Mouse (Mus musculus) cerebellum, adult 9-10 months (tissue): ENCODE measurements around the gene Zfp605.
A peak's percentile ranks its signal among the peaks of the same experiment; 100 is the strongest.
"Not testable (repeated sequence)": the region's sequence is repeated elsewhere in the genome, so short reads cannot be mapped to it uniquely, and the experiment has no call there.

Experiments
- DNase-seq: peaks from one replicate; pipeline ENCODE4 v3.0.0; 2022

Zfp605 gene

DNA sequence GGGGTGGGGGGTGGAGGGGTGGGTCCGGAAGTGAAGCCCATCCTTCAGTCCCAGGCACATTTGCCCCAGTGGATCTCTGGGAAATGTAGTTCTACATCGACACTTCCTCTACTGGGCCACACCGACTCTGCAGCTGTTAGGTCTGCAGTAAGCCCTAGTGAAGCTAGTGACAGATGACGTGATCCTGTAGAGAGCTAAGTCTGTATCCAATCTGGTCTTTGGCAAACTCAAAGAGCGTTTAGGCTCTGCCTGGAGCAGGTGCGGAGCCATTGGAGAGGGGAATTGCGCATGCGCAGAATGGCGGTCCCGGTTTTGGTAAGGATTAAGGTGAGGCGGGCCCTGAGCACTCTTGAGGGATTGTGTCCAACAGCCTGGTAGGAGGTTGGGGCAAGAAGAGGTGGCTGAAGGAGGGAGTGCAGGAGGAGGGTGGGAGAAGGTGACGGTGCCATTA is at the start of gene Zfp605:
Gene Zfp605, plus strand, starts transcription at position 102 of the 451 bp plus-strand sequence.
- DNase-seq: peak; percentile 96

DNA sequence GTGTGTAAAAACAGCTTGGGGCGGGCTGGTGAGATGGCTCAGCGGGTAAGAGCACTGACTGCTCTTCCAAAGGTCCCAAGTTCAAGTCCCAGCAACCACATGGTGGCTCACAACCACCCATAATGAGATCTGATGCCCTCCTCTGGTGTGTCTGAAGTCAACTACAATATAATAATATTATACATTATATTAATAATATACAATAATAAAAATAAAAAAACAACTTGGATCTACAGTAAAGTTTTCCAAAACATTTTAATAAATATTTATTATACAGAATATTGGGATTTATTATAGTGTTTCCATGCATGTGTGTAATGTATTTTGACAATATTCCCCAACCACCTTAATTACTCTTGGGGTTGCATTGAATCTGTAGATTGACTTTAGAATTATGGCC is 37.5 kb upstream of the Zfp605 start, which contains the start of gene Gm17655:
Gene Gm17655, minus strand, starts transcription at position 101 of the 400 bp plus-strand sequence.
- not testable (repeated sequence) for DNase-seq

DNA sequence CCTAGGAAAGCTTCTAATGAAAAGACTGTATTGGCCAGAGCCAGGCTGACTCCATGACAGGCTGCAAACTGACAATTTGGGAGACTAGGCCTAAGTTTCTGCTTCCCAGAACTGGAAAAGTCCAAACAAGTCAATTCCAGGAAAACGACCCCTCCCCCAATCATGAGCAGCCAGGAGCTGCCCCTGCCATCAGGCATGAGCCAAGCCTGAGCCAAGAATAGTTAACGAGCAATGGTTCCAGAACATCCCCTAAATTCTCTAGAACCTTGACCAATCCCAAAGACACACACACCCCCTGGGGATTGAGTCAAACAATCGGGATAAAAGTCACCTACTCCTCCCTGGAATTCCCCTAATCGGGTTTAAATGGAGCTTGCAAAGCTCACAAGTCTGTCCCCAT is 26.9 kb upstream of the Zfp605 start:
- DNase-seq: no peak

DNA sequence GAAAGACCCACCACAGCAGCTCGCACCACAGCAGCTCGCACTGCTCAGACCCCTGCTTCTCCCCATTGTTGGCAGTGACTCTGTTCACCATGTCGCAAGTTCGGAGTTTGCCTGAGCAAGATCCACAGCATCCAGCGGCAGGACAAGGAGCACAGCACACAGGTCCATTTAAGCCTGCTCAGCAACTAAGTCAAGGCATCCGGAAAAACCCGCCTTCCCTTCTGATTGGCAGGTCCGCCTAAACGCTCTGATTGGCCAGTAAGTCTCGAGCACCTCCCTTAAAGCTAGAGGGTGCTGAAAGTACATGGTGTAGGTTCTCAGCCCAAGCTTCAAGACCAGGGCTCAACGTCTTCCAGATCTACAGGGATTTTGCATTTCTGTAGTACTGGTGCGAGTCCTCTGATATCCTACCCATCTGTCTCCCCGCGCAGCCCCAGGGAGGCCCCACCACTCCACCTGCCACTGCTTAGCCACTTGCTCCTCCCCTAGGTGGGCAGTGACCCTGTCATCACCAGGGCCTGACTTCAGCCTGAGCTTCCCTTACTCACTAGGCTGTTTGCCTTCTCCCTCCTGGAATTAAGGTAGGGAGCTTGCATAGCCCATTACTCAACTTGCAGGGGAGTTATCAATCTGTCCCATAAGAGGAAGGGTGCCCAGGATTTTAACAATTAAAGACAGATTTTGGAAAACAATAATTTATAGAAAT is 23.6 kb upstream of the Zfp605 start:
- DNase-seq: no peak

DNA sequence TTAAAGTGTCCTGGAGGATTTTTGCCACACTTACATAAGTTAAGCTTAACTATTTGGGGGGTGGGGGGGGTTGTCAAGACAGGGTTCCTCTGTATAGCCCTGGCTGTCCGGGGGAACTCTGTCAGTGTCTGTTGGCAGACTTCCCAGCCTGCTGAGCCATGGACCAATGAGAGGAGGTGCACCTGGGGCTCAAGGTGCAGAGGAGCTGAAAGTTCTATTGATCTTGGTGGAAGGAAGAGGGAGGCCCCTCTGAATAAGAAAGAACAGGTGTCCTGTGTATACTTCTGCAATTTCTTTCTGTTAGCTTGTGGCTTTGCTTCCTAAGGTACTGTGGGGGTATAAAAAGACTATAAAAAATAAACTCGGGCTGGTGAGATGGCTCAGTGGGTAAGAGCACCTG is 18.3 kb upstream of the Zfp605 start:
- no peak for DNase-seq

DNA sequence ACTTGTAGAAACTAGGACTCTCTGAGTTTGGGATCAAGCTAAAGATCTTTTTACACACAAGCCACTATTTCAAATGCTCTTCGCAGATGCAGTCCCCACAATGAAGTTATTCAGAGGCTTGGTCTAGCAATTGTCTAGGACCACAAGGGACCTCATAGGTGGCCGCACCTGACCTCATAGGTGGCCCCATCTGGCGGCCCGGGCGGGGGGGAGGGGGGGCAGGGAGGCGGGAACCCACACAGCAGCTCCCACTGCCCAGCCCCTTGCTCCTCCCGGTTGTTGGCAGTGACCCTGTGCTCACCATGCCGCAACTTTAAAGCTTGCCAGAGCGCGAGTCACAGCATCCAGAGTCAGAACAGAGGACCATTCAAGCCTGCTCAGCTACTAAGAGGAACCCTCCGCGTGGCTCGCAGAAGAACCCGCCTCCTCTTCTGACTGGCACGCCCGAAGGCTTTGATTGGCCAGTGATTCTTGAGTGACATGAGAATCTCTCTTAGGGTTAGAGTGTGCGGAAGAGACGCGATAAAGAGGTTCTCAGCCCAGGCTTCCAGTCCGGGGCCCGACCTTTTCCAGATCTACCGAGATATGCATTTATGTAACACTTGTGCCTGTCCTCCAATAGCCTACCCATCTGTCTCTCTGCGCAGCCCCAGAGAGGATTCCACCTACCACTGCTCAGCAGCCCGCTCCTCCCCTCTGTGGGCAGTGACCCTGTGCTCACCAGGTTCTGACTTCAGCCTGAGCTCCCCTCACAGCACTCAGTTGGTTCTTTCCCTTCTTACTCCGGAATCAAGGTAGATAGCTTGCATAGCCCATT is 15.7 kb upstream of the Zfp605 start, which contains the start of gene Gm35315:
Gene Gm35315, minus strand, starts transcription at position 391 of the 817 bp plus-strand sequence.
- DNase-seq: peak; percentile 94

DNA sequence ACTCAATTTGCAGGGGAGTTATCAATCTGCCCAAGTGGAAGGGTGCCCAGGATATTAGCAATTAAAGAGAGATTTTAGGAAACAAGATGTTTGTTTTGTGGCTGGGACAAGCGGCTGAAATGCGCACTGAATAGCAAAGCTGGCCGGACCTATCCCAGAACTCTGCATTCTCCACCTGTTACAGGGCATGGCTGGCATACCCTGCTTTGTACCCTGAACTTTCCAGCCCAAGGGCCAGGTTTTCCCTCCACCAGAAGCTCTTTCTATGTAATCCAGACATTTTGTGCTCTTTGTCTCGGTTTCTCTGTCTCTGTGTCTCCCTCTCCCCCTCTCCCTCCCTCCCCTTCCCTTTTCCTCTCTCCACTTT is 15.1 kb upstream of the Zfp605 start:
- DNase-seq: no peak

DNA sequence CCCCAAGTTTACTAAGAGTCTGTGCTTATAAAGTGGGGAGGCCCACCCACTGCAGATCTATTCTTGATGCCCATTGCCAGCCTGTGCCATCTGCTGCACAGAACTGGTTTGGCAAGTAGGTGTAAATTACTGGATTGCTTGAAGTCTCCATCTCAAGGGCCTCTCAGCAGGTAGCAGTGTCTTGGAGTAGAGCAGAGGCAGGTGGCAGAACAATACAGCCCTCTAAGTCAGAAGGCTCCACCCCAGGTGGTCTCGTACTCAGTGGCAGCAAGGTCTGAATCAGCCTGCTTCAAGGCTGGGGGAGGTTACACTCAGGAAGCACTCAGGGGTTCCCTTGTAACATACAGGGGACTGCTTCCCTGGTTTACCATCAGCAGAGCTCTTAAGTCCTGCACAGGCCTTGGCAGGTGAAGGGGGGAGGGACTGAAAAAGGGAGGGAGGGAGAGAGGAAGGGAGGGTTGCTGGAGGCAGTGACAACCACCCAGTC is 10.9 kb upstream of the Zfp605 start:
- DNase-seq: peak; percentile 48

DNA sequence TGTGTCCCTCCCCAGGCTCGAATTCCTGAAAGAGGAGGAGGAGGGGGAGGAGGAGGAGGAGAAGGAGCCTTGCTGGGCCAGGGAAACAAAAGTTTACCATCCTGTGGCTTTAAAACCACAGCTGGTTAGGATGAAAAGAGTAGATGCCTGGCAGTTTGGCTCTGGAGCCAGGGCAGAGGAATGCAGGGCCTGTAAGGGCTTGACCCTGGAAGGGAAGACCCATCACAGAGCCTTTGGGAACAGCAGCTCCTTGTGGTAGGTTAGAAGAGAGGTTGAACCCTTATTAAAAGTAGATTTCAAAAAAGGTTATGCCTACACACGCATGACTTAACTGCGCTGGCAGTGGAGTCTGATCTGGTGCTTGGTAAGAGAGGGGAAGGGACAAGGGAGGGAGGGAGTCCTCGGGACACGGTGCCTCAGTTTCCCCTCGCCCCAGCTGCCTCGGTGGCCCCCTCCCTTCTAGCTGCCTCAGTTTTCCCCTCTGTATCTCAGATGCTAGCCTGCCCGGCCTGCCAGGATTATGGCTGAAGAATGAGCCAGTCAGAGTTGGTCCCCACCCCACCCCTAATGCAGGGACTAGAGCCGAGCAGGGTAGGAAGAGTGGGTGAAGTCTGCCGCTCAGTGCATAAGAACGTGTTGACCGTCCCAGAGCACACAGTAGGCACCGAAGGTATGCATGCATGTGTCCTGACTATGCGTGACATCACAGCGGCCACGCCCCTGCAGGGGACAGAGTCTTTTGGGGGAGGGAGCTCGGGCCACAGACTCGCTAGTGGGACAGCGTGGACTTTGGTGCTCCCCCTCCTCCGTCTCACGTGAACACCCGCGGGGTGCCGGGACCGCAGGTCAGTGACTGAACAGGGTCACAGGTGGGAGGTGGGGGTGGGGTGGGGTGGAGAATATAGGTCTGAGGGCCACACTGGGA is 10.0 kb upstream of the Zfp605 start, which contains the start of gene Plcxd1:
Gene Plcxd1, plus strand, starts transcription at position 314 of the 925 bp plus-strand sequence.
- peak; percentile 51 for DNase-seq

DNA sequence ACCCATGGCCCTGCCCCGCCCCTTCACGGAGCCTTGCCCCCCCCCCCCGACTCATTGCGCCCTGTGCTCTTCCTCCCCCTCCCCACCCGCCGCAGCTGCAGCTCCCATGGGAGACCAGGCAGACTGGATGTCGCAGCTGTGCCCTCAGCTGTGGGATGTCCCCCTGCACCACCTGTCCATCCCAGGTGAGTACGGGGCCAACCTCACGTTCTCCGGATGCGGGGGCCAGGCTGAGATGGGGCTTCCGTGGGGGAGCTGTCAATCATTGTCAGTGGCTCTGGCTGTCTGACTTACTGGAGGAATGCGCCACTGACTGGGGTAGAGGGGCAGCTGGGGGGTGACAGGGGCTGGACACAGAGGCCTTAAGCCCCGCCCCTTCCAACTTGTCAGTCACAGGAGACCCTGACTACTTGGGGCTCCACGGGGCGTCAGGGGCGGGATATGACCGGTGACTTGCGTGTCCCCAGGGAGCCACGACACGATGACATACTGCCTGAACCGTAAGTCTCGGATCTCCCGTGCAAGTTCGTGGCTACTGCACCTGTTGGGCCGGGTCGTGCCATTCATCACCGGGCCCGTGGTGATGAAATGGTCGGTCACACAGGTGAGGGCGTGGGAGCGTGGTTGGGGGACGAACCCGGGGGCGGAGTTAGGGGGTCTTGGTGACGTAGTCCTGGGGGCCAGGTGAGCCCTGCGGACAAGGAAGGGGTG is 8.8 kb upstream of the Zfp605 start:
- DNase-seq: peak; percentile 68

DNA sequence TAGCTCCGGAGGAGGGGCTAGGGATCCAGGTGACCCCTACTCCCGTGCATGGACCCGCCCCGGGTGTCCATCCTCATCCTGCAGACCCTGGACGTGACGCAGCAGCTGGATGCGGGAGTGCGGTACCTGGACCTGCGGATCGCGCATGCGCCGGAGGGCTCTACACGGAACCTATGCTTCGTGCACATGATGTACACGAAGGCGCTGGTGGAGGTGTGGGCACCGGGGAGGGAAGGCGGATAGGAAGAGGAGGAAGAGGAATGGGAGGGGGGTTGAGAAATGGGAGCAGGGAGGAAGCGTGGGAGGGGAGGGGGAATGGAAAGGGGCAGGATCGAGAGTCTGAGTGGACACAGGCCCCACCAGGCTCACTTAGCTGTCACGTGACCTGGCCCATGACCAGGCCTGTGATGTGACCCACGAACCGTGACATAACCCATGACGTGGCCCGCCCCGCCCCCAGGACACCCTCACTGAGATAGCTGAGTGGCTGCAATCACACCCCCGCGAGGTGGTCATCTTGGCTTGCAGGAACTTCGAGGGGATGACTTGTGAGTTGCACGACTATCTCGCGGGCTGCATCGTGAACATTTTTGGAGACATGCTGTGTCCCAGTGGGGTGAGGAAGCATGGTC is 8.1 kb upstream of the Zfp605 start:
- DNase-seq: peak; percentile 77

DNA sequence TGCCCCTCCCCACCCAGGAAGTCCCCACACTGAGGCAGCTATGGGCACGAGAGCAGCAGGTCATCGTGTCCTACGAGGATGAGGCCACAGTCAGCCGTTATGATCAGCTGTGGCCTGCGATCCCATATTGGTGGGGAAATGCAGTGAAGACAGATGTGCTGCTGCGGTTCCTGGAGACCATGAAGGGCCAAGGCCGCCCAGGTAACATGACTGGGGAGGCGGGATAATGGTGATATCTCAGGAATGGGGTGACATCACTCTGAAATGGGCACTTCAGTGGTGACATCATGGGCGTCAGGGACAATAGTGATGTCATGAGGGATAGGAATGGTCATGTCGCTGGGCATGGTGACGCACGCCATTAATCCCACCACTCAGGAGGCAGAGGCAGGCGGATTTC is 7.5 kb upstream of the Zfp605 start:
- DNase-seq: peak; percentile 48

DNA sequence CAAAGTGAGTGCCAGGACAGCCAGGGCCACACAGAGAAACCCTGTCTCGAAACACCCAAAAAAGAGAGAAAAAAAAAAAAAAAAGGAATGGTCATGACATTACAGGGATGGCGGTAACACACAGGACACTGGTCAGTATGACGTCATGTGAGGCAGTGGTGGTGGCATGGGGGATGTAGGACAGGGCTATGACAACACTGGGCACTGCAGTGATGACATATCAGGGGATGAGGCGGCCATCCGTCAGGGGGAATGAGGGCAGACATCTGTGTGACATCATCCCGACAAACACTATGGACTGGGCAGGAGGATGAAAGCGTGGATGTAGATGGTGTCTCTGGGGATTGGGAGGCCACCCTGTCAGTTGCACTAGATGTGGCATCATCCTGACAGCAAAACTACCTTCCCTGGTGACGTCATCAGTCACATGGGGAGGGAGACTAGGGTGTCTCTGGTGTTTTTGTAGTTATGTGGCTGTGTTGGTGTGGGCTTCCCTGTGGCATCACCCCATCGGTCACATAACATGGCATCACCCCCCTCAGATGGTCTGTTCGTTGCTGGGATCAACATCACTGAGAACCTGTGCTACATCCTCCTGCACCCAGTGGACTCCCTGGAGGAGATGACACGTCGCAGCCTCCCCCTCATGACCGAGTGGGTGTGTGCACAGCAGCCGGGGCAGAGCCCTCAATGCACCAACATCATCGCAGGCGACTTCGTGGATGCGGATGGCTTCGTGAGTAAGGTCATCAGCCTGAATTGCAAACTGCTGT is 6.9 kb upstream of the Zfp605 start:
- peak; percentile 39 for DNase-seq

DNA sequence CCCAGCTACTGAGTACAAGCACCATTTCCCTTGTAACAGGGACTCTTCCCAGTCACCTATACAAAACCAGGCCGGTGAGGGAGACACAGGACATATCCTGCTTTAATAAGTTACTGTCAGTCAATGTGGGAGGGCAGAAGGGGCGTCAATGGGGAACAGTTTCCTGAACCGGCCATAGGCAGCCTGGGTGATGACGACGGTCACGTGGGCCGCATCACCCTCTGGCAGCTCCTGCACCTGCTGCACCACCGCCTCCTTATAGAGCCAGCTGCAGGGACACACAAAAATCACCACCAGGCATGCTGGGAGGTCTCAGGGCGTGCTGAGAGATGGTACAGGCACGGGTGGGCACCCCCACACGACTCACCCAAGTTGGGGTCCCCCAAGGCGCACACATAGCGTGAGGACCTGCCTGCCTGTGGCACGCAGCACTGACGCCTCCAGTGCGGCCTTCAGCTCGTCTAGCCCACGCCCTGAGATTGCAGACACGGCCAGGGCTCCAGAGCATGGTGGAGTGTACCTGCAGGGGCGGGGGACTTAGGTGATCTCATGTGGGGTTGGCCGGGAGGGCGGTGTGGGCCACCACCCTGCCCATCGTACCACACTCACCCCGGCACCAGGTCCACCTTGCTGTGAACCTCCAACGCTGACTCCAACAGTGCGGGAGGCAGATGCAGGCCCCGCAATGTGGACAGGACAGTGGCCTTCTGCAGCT is 5.8 kb upstream of the Zfp605 start:
- DNase-seq: peak; percentile 52

DNA sequence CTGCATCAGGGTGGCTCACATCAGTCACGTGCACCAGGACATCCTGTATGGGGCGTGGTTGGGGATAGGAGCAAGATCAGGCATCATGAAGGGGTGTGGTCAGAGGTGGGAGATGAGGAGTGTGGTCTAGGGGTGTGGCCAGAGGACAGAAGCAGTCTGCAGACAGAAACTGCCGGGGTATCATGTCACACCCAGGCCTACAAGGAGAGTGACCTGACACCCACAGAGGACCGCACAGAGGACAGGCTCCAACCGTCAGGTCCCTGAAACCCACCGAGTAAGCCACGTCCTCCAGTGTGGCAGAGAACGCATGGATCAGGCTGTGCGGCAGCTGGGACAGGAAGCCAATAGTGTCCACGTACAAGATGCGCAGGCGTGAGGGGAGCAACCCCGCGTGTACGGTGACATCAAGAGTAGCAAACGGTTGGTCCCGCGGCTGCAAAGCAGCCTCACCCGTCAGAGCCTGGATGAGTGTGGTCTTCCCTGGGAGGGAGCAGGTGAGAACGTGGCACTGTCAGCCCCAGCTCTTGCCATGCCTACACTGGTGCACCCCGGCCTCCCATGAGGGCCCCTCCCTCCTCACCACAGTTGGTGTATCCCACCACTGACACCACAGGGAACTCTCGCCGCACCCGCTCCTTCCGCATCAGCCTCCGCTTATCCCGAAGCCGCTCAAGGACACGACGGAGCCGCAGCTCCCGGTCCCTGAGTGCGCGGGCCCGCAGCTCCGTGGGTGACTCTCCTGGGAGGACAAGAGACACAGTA is 5.1 kb upstream of the Zfp605 start:
- peak; percentile 56 for DNase-seq

DNA sequence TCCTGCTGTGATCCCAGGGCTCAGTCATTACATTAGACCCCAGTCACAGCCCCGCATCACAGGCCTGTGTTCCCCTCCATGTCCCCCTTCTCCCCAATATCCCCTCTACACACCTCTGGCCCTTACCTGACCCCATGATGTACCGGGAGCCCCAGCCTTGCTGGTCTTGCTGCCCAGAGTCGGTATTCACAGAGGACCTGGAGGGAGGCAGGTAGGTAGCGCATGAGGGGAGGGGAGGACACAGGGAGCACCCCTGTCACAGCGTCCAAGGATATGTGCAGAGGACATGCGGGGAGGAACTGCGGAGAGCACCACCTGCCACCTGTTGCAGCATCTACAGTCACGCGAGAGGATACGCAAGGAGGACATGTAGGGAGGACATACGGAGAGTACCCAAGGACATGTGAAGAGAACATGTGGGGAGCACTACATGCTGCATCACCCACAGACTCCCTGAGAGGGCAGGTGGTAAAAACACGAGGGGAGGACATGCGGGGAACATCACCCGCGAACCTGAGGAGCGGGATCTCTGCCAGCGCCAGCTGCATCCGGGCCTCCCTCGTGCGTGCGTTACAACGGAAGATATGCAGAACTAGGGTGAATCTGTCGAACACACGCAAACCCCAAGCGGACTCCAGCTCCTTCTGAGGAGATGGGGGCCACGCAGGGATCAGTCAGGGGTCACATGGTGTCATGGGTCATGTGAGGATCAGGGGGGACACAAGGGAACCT is 3.6 kb upstream of the Zfp605 start:
- DNase-seq: peak; percentile 75

DNA sequence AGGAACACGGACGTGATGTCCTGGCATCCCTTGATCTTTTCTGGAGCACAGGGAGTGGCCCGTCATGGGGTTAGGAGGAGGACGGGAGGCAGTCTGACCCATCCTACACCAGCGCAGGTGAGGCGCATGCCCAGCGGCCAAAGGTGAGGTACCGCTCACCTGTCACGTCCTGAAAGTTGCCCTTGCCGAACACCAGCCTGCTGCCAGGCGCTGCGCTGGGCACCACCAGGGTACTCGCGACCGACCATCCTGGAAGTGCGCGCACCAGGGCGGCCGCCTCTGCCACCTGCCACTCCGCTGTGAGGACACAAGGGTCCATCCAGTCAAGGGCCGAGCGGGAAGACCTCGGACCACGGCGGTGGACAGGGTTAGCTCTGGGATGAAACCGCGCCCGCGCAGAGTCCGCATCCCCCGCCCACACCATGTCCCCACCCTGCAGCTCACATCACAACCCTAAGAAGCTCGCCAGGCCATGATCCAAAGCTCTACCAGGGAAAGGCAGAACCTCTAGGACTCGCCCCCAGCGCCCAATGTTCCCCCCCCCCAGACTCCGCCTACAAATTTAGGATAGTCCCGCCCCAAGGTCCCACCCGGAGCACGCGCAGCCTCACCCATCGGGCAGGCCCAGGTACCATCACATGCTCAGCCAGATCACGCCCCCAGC is 2.9 kb upstream of the Zfp605 start:
- no peak for DNase-seq
